Mouse (Mus musculus): ENCODE data around the gene 2010111I01Rik. TPM values are rescaled to one million over a fixed set of nuclear protein-coding genes. Genes with fewer than 3 reads are reported as not detected.
A peak's percentile ranks its signal among the peaks of the same experiment; 100 is the strongest.

Gene 2010111I01Rik
- polyA plus RNA-seq, 1 experiment: 26.6 TPM

DNA sequence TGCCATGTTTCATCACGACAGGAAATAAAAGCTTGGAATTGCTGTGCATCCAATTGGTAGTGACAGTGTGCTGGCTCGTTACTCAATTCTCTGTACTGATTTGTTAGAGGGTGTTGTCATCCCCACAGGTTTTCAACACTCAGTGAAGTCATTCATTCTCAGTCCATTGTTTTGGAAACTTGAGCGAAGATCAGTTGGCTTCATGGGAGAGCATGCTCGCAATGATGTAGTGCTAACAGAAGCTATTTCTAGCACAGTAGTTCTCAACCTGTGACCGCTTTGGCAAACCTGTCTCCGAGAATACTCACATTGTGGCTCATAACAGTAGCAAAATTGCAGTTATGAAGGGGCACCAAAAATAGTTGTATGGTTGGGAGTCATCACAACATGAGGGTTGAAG, 8.7 kb upstream of the 2010111I01Rik start:
- Histone ChIP-seq H3K4me3 (ENCODE audit: control insufficient read depth, low read depth, low read length) (no peak overlapping the region), H3K27me3 (ENCODE audit: control insufficient read depth, insufficient read depth, low read length) (no peaks in the 10 kb centered on the region), H3K36me3 (ENCODE audit: control insufficient read depth, insufficient read depth, low read length) (no peaks in the 10 kb centered on the region), H3K4me1 (ENCODE audit: control insufficient read depth, insufficient read depth, low read length) (peaks cover 3% of the 10 kb centered on the region; the same call in 1 of the 2 replicates), H3K27ac (ENCODE audit: control insufficient read depth, insufficient read depth, low read depth, low read length) (no peak overlapping the region)
- no peak for TF ChIP-seq POLR2A (IDR thresholded peaks at IDR 0.05; ENCODE audit: control insufficient read depth, low read depth, low read length)
- no peak for TF ChIP-seq CTCF (IDR thresholded peaks at IDR 0.05; ENCODE audit: control insufficient read depth, insufficient read depth, insufficient replicate concordance, low read depth, low read length)

DNA sequence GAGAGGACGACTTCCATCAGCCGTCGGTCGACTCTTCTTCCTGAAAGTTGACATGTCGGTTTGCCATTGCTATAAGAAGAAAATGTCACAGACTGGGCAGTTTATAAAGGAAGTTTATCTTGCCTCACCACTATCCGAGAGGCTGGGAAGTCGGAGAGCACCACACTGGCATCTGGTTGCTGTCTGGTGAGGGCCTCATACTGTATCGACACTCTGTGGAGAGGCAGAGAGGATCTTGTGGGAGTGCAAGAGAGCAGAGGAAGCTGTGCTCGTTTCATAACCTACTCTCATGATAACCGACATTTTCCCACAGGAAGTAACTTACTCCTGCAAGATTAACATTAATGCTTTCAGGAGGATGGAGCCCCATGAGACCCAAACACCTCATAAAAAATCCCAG, 7.9 kb upstream of the 2010111I01Rik start:
- no peaks in the 10 kb centered on the region for H3K27me3 ChIP-seq (ENCODE audit: control insufficient read depth, insufficient read depth, low read length)
- H3K36me3 ChIP-seq (ENCODE audit: control insufficient read depth, insufficient read depth, low read length): no peaks in the 10 kb centered on the region
- H3K4me3 ChIP-seq (ENCODE audit: control insufficient read depth, low read depth, low read length): no peak overlapping the region
- no peak for TF ChIP-seq POLR2A (IDR thresholded peaks at IDR 0.05; ENCODE audit: control insufficient read depth, low read depth, low read length)
- H3K27ac ChIP-seq (ENCODE audit: control insufficient read depth, insufficient read depth, low read depth, low read length): no peak overlapping the region
- H3K4me1 ChIP-seq (ENCODE audit: control insufficient read depth, insufficient read depth, low read length): peaks cover 3% of the 10 kb centered on the region; the same call in 1 of the 2 replicates

DNA sequence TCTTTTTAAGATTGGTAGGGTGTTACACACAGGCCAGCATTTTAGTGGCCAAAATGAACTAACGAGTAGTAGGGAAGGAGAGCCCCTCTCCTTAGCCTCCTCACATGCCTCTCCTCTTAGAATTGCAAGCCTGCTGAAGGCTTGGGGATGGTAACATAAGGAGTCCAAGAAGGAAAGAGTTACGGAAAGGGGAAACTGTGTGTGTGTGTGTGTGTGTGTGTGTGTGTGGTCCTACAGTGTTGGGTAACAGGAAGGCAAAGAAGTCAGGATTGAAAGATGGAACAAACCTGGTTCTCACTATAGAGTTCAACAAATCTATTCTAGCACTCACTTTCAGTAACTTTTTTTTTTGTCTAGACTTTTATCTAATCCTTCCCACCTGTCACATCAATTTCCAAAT, 1.3 kb upstream of the 2010111I01Rik start:
- Histone ChIP-seq H3K27me3 (ENCODE audit: control insufficient read depth, insufficient read depth, low read length) (no peaks in the 10 kb centered on the region), H3K4me3 (ENCODE audit: control insufficient read depth, low read depth, low read length) (no peak overlapping the region), H3K4me1 (ENCODE audit: control insufficient read depth, insufficient read depth, low read length) (peaks cover 7% of the 10 kb centered on the region), H3K27ac (ENCODE audit: control insufficient read depth, insufficient read depth, low read depth, low read length) (no peak overlapping the region), H3K36me3 (ENCODE audit: control insufficient read depth, insufficient read depth, low read length) (no peaks in the 10 kb centered on the region)
- no peak for TF ChIP-seq CTCF (IDR thresholded peaks at IDR 0.05; ENCODE audit: control insufficient read depth, insufficient read depth, insufficient replicate concordance, low read depth, low read length)
- TF ChIP-seq POLR2A (IDR thresholded peaks at IDR 0.05; ENCODE audit: control insufficient read depth, low read depth, low read length): no peak

DNA sequence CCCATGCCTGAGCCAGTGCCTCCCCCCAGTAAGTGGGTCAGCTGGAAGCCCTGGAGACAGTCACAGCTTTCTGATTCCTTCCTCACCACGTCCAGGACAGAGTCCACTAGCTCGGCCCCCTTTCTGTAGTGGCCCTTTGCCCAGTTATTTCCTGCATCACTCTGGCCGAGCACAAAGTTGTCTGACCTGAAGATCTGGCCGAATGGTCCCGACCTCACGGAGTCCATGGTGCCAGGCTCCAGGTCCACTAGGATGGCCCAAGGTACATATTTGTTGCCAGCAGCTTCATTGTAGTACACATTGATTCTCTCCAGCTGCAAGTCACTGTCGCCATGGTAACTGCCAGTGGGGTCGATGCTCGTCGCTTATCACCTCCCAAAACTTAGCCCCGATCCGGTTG, 3.5 kb downstream of the 2010111I01Rik start:
- peaks cover 11% of the 10 kb centered on the region for H3K4me1 ChIP-seq (ENCODE audit: control insufficient read depth, insufficient read depth, low read length)
- no peak for TF ChIP-seq CTCF (IDR thresholded peaks at IDR 0.05; ENCODE audit: control insufficient read depth, insufficient read depth, insufficient replicate concordance, low read depth, low read length)
- TF ChIP-seq POLR2A (IDR thresholded peaks at IDR 0.05; ENCODE audit: control insufficient read depth, low read depth, low read length): no peak
- H3K4me3 ChIP-seq (ENCODE audit: control insufficient read depth, low read depth, low read length): peak overlapping the region; percentile 2; the same call in 1 of the 2 replicates
- H3K36me3 ChIP-seq (ENCODE audit: control insufficient read depth, insufficient read depth, low read length): no peaks in the 10 kb centered on the region
- H3K27me3 ChIP-seq (ENCODE audit: control insufficient read depth, insufficient read depth, low read length): no peaks in the 10 kb centered on the region
- no peak overlapping the region for H3K27ac ChIP-seq (ENCODE audit: control insufficient read depth, insufficient read depth, low read depth, low read length)

DNA sequence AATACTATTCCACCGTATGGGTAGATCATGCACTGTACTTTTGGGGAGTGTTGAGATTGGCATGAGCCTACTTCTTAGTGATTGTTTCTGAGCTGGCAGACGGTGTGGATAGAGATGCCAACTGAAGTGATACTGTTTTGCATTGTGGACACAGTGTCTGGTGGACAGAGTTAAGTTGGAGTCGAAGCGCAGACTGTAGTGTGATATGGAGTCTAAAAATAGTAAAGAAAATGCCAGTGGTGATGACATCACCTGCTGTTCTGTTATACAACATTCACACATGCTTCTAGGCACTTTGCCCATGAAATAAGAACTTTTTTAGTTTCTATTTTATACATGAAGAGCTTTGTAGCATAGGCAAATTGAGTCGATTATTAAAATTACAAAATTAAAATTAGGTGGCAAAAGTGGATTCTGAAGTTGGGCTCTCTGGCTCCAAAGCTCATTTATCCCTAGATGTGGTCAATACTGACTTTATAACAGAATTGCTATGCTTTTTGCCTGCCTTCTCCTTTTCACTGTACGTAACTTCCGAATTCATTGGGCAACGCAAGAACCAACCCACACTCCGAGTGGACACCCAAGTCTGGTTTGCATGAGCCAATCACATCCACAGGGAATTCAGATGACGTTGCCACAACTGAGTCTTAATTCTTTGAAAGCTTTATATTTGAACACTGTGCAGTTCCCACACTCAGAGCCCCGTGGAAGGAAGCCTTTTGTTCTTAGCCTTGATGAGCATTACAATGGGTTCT, 6.0 kb downstream of the 2010111I01Rik start:
- Histone ChIP-seq H3K4me1 (ENCODE audit: control insufficient read depth, insufficient read depth, low read length) (peaks cover 14% of the 10 kb centered on the region), H3K36me3 (ENCODE audit: control insufficient read depth, insufficient read depth, low read length) (no peaks in the 10 kb centered on the region), H3K4me3 (ENCODE audit: control insufficient read depth, low read depth, low read length) (no peak overlapping the region), H3K27me3 (ENCODE audit: control insufficient read depth, insufficient read depth, low read length) (no peaks in the 10 kb centered on the region), H3K27ac (ENCODE audit: control insufficient read depth, insufficient read depth, low read depth, low read length) (no peak overlapping the region)
- TF ChIP-seq CTCF (IDR thresholded peaks at IDR 0.05; ENCODE audit: control insufficient read depth, insufficient read depth, insufficient replicate concordance, low read depth, low read length) (no peak), POLR2A (IDR thresholded peaks at IDR 0.05; ENCODE audit: control insufficient read depth, low read depth, low read length) (no peak)

DNA sequence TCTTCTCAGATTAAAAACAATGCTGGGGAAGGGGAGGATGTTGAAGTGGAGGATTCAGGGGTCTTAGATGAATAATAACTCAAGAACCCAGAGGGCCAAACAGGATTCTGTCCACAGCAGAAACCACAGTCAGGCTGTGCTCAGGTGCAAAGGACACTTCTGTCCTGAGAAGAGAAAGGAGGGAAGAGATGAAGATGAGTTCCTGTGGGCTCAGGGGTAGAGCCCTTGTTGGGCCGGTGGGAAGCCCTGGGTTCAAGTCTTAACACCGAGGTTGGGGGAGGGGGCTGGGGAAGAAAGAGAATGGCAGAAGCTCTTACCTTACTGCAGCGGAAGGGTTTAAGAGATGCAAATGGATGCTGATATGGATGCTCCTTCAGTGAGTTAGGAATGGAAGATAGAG, 7.7 kb downstream of the 2010111I01Rik start:
- H3K4me3 ChIP-seq (ENCODE audit: control insufficient read depth, low read depth, low read length): no peak overlapping the region
- H3K27ac ChIP-seq (ENCODE audit: control insufficient read depth, insufficient read depth, low read depth, low read length): no peak overlapping the region
- no peak for TF ChIP-seq CTCF (IDR thresholded peaks at IDR 0.05; ENCODE audit: control insufficient read depth, insufficient read depth, insufficient replicate concordance, low read depth, low read length)
- TF ChIP-seq POLR2A (IDR thresholded peaks at IDR 0.05; ENCODE audit: control insufficient read depth, low read depth, low read length): no peak
- H3K36me3 ChIP-seq (ENCODE audit: control insufficient read depth, insufficient read depth, low read length): no peaks in the 10 kb centered on the region
- peaks cover 11% of the 10 kb centered on the region for H3K4me1 ChIP-seq (ENCODE audit: control insufficient read depth, insufficient read depth, low read length)
- no peaks in the 10 kb centered on the region for H3K27me3 ChIP-seq (ENCODE audit: control insufficient read depth, insufficient read depth, low read length)

DNA sequence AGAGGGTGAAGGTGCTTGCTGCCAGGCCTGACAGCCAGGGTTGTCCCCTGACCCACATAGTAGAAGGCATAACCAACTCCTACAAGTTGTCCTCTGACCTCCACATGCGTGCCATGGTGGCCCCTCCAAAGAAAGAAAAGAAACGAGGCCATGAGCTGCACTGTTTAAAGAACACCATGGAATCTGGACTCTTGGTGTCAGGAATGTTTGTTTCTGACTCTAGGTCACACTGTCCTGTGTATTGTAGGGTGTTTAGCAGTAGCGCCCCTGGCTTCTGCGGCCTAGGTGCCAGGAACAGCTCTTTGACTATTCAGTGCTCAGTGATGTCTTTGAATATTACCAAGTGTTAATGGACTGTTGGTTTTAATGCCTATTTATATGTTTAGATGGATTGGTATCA, 8.4 kb downstream of the 2010111I01Rik start:
- Histone ChIP-seq H3K36me3 (ENCODE audit: control insufficient read depth, insufficient read depth, low read length) (no peaks in the 10 kb centered on the region), H3K27ac (ENCODE audit: control insufficient read depth, insufficient read depth, low read depth, low read length) (no peak overlapping the region), H3K4me3 (ENCODE audit: control insufficient read depth, low read depth, low read length) (no peak overlapping the region), H3K4me1 (ENCODE audit: control insufficient read depth, insufficient read depth, low read length) (peaks cover 8% of the 10 kb centered on the region), H3K27me3 (ENCODE audit: control insufficient read depth, insufficient read depth, low read length) (no peaks in the 10 kb centered on the region)
- no peak for TF ChIP-seq POLR2A (IDR thresholded peaks at IDR 0.05; ENCODE audit: control insufficient read depth, low read depth, low read length)
- TF ChIP-seq CTCF (IDR thresholded peaks at IDR 0.05; ENCODE audit: control insufficient read depth, insufficient read depth, insufficient replicate concordance, low read depth, low read length): no peak
